Mouse (Mus musculus) lung, adult 2 months (tissue): ENCODE results near the gene Krtap4-6.

Source experiments
- CTCF ChIP-seq: fragments of 200-500 bp; IDR thresholded peaks from 2 replicates; pipeline ENCODE4 v1.5.1; 2011; ENCODE audit warnings: mild to moderate bottlenecking, low read length, control low read depth; ENCODE audit not compliant: insufficient read depth
- POLR2A ChIP-seq: fragments of 200-500 bp; IDR thresholded peaks from 2 replicates; pipeline ENCODE4 v1.6.1; 2011; ENCODE audit warnings: low read depth, mild to moderate bottlenecking, control low read depth, low read length, borderline replicate concordance; ENCODE audit errors: extremely low read depth

GRCm38 (mm10) chr11:99657051-99657450, 8.7 kb downstream of the Krtap4-6 start:
- TF ChIP-seq CTCF: no peak
- no peak for TF ChIP-seq POLR2A
